ENCODE assay signal across 8 mouse cellular contexts in genomic region chr3:68467941-68468687, GRCm38 (mm10).
A peak's percentile ranks its signal among the peaks of the same experiment; 100 is the strongest.
DNase-seq lines count a peak whose midpoint lies in the region; ATAC-seq and TF ChIP-seq lines count a peak whose summit lies in the region.

No protein-coding gene starts in this region.

- no peak for TF ChIP-seq POLR2A in kidney, adult 2 months (IDR thresholded peaks at IDR 0.05; ENCODE audit: low read depth, low read length)

- peaks cover 21% of the 10 kb centered on the region for H3K4me1 ChIP-seq in kidney, adult 2 months (ENCODE audit: control insufficient read depth, insufficient read depth, low read length)
- peaks cover 6% of the 10 kb centered on the region; the same call in 1 of the 2 replicates for H3K4me1 ChIP-seq in midbrain, embryonic 14.5 days (ENCODE audit: control insufficient read depth, insufficient read depth, low read length)

- H3K36me3 ChIP-seq in kidney, adult 2 months (ENCODE audit: control insufficient read depth, insufficient read depth, low read length): no peaks in the 10 kb centered on the region
- no peaks in the 10 kb centered on the region for H3K36me3 ChIP-seq in midbrain, embryonic 14.5 days (ENCODE audit: control insufficient read depth, insufficient read depth, low read length)

- peak overlapping the region; percentile 43 for H3K4me3 ChIP-seq in kidney, adult 2 months (ENCODE audit: insufficient read depth, low read depth, low read length)
- H3K4me3 ChIP-seq in midbrain, embryonic 14.5 days (replicated peaks; ENCODE audit: low read depth, low read length): no peak overlapping the region

- H3K9ac ChIP-seq in midbrain, embryonic 14.5 days (replicated peaks; ENCODE audit: low read length): no peak overlapping the region

- DNase-seq in adrenal gland, postnatal 14 days: peak; percentile 8
- DNase-seq in adrenal gland, postnatal 4 days (ENCODE audit: low spot score in 2 of 2): no peak
- DNase-seq in heart, adult 8-10 months (ENCODE audit: low spot score): peak; percentile 26
- DNase-seq in kidney, adult 2 months: peak; percentile 65
- DNase-seq in midbrain, embryonic 14.5 days: peak; percentile 23
- no peak for DNase-seq in gastrocnemius, postnatal 36 days
- DNase-seq in c-Kit-positive CD71-positive TER-119-positive erythroid progenitor cells, embryonic 14.5 days (ENCODE audit: low spot score): no peak
- no peak for DNase-seq in layer of hippocampus, adult 11-12 months (ENCODE audit: low spot score)

- WGBS in kidney, adult 2 months: 3% methylated on average over 10 of the region's 10 CpGs
- 5% methylated on average over 10 of the region's 10 CpGs for WGBS in midbrain, embryonic 14.5 days

- ATAC-seq in midbrain, embryonic 14.5 days (ENCODE audit: low FRiP score, low TSS enrichment): no peak

- no peaks in the 10 kb centered on the region for H3K9me3 ChIP-seq in midbrain, embryonic 14.5 days (ENCODE audit: control insufficient read depth, low read length)

- no peak for TF ChIP-seq CTCF in kidney, adult 2 months (conservative IDR thresholded peaks at IDR 0.05; ENCODE audit: insufficient read depth, insufficient read length, low read depth, low read length)

- intact Hi-C loops in gastrocnemius, postnatal 36 days (cut with DNase I): no loop called here

- peak overlapping the region; percentile 36 for H3K4me2 ChIP-seq in midbrain, embryonic 14.5 days (ENCODE audit: low read length)

- peak overlapping the region; percentile 59 for H3K27ac ChIP-seq in kidney, adult 2 months (ENCODE audit: insufficient read depth, low read depth, low read length)
- H3K27ac ChIP-seq in midbrain, embryonic 14.5 days (replicated peaks; ENCODE audit: low read depth, low read length): no peak overlapping the region

- no peaks in the 10 kb centered on the region for H3K27me3 ChIP-seq in kidney, adult 2 months (replicated peaks; ENCODE audit: control insufficient read depth, insufficient read depth, low read length)
- no peaks in the 10 kb centered on the region for H3K27me3 ChIP-seq in midbrain, embryonic 14.5 days (ENCODE audit: control insufficient read depth, insufficient read depth, low read length)

Comparison
In these comparisons a context has a peak if more than half of its experiments do, and no peak if none do; other contexts are left out.
1. DNase-seq: peak in adrenal gland, postnatal 14 days (single experiment), heart, adult 8-10 months (single experiment), kidney, adult 2 months (single experiment) and midbrain, embryonic 14.5 days (single experiment); none in adrenal gland, postnatal 4 days (0 of 2), gastrocnemius, postnatal 36 days (0 of 2), c-Kit-positive CD71-positive TER-119-positive erythroid progenitor cells, embryonic 14.5 days (single experiment) and layer of hippocampus, adult 11-12 months (single experiment).